Mouse (Mus musculus) T-helper 17 cell (primary cell): ENCODE measurements at regions not wholly inside any gene's neighbourhood (a gene's known extent, or its start where the extent isn't known, plus 50 kb on each side); places are given as distances from the start of the nearest gene placed in this dataset.

Experiments used
- in situ Hi-C, 2 experiments: fragments of 300-600 bp; cut with MboI, MseI; formaldehyde crosslinking; loops; 1 replicate in 1 of 2; 2 replicates in 1 of 2; pipeline ENCODE4 v1.15.1; 2025; ENCODE audit warnings: high pct_unique_total_duplicates in 2 of 2

GRCm38 (mm10) chr2:115307248-115307647 is 274.3 kb upstream of the BC052040 start:
- in situ Hi-C loops: no loop called here

- in situ Hi-C loops: no loop called here
These were observed 271.5 kb upstream of the BC052040 start for GRCm38 (mm10) chr2:115309856-115310631.

DNA sequence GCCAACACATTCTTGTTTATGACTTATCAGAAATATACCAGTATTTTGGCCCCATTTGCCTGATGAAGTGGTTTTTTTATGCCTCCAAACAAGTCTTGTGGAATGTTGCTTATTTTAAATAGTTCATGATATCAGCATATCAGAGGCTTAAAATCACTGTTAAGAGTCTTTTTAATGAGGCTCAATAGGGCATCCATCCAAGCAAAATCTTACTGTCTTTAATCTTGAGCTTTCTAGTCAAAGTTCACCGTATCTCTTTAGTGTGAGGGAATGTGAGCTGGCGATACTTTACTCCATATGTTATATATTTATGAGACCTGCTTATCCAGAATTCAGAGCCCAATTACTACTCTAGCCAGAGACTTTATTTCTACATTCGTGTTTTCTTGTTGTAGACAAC is 263.0 kb upstream of the BC052040 start:
- in situ Hi-C loops: no loop called here

DNA sequence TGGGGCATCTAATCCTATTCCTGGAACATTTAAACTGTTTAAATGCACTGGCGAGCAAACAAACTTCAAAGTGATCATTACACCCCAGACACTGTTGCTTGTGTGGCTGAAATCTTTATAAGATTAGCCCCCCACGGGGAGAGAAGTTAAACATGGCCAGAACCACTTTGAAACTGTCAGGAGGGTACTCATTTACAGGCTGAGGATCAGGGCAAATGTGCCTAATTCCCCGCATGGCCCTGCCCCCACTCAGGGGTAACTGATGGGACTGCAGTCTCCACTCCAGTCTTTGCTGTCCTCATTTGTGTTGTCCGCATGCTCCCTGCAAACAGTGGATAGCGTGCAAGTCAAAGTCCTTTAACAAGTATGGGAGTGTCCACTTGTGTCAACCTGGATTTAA is 258.9 kb upstream of the BC052040 start:
- in situ Hi-C loops: no loop called here

- in situ Hi-C loops: no loop called here
These were observed 255.0 kb upstream of the BC052040 start for GRCm38 (mm10) chr2:115326526-115326925.

- in situ Hi-C loops: no loop called here
These were observed 243.3 kb upstream of the BC052040 start for GRCm38 (mm10) chr2:115338178-115338577.

DNA sequence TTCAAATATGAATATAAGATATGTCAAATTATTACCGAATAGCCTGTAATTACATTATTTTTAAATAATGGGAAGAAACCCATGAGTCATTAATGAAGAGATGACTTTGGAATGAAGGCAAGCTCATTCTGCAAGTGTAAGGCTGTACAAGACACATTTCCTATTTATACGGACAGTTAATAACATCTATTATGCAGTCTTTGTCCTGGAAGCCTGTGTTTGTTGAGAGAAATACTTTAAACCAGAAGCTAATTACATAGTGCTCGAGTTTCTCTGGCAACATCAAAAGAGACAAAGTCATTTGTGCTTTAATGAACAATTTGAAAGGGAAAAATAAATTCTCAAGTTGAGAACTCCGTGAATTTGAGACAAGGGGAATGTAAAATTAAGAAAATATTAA is 242.5 kb upstream of the BC052040 start:
- in situ Hi-C loops: no loop called here

- in situ Hi-C loops: no loop called here
These were observed 239.2 kb upstream of the BC052040 start for GRCm38 (mm10) chr2:115342360-115342759.

GRCm38 (mm10) chr2:115346551-115346950 is 235.0 kb upstream of the BC052040 start:
- in situ Hi-C loops: no loop called here

GRCm38 (mm10) chr2:115348263-115348662 is 233.3 kb upstream of the BC052040 start:
- in situ Hi-C loops: no loop called here

DNA sequence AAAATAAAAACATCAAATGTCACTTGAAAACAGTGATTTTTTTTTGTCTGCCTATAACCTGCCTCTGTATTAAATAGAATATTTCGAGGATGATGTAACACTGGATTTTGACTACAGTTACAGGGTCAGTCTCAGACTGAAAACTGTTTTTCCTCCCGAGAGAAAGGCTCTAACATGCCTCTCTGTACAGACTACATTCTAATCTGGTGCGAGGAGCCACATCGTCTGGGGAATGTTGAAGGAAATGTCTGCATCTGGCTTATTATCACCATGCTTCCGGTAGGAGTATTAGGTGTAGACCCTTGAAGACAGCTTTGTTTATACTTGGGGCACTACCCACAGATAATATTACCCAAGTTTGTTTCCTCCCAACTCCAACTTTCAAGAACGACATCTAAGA is 210.4 kb upstream of the BC052040 start:
- in situ Hi-C loops: no loop called here

DNA sequence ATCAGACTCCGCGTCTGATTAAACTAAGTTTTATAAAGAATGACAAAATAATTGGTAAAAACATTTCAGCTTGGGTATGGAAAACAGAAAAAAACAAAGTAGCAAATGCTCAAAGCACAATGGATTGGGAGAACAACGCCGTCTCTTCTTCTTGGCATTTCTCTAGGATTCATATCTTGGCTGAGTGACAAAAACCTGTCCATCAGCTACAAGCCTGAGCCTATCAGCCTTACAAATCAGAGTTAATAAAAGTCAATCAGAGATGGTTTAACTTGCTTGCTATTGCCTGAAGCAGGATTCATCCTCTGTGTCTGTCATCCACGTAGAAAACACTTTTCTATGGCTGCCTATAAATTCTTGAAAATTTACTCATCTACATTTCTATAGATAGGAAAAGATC is 206.2 kb upstream of the BC052040 start:
- in situ Hi-C loops: no loop called here

DNA sequence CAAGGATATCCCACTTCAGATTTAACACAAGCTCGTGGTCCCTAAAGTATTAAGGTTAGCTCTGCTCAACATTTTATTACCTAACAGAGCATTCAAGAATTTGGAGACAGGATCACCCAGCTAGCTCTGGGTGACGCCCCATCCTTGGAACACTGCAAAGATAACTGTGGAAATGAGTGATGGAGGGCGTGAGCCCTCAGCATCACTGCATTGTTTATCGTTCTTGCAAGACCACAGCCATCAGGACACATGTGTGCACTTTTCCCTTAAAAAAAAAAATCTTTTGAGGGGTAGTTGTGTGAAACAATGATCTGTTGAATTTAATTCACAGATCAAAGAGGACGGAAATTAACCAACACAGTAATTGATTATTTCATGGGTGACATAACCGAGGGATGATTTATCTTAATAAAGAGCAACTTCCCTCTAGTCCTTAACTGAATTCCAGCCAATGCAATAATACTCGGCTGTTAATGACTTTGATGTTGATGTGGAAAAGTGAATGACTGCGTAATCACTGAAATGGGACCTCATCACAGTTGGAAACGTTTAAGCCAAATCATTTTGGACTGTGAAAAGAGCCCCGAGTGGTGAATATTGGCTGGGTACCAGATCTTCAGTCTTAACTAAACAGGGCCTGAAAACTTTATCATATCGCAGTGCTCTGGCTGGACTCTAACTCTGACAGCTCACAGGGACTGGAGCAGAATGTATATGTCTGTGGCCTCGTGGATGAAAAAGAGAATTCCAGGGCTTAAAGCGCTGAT is 196.9 kb upstream of the BC052040 start:
- in situ Hi-C loops: no loop called here

- in situ Hi-C loops: no loop called here
These were observed 196.0 kb upstream of the BC052040 start for GRCm38 (mm10) chr2:115385207-115386168.

- in situ Hi-C loops: no loop called here
These were observed 189.9 kb upstream of the BC052040 start for GRCm38 (mm10) chr2:115391575-115391974.

DNA sequence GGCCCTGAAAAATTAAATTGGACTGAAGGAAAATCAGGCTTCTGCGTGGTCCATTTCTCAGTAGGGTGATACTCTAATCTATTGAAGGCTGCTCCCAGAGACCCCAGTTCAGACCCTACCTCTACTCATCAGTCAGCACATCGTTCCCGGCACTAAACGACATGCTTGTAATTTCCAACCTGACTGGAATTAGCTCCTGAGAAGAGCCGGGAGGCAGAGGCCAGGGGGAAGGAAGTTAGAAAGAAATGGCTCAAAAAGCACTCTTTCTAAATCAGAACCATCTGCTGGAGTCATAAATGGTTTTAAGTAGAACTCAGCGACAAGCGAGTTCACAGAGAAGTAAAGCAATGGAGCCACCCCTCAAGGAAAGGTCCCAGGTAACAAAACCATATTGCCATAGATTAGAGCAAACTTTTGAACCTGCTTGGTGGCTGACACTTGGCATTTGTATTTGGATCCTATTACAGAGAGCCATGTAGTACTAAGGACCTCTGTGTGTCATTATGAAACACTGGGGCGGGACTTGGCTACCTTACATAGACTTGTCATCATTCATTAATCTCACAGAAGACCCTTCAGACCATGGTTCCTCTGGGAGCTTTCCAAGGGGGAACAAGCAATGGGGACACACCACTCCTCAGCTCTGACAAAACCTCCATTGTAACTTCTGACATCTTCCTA is 189.3 kb upstream of the BC052040 start:
- in situ Hi-C loops: no loop called here

GRCm38 (mm10) chr2:115394091-115394490 is 187.4 kb upstream of the BC052040 start:
- in situ Hi-C loops: no loop called here

DNA sequence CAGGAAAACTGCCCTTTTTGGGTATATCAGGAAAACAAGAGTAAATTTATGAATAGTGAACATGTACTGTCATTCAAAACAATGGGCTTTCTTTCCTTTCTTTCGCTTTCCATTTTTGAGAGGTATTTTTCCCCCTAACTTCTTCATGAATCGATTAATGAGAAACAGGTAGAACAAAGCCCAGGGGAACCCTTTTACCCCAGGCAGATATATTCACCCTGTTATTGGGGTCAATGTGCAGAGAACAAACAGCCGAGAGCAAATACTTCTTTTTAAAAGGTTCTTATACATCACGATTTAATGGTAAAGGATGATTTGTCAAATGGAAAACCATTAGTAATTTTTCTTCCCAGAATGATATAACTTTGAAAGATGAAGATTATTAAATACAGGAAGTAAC is 183.0 kb upstream of the BC052040 start:
- in situ Hi-C loops: no loop called here

DNA sequence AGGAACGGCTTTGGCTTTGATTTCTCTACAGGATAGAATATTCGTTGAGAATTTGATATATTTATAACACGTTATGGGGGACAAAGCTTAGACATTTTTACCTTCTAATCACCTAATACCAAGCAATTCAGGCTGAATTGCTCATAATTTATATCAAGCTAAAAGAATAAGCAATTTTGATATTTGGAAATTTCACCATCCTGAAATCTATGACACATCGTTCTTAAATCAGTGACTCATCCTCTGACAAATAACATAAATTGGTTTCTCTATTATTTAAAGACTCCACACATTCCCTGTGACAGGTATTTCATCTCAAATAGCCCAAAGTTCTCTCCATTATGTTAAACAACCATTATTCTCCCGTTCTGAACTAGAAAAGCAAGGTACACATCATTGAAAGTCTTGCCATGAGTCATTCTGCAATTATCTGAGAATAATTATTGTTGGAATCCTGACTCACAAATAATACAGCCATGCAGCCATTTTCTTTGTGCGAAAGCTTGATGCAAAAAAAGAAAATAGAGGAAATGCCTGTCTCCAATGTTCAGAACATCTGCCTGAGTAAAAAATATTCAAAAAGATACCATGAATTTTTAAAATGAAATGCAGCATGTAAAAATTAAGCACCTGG is 182.3 kb upstream of the BC052040 start:
- in situ Hi-C loops: no loop called here

GRCm38 (mm10) chr2:115399987-115400550 is 181.4 kb upstream of the BC052040 start:
- in situ Hi-C loops: no loop called here
